Comparison of ENCODE assay signal across 8 mouse cellular contexts in the genomic region with DNA sequence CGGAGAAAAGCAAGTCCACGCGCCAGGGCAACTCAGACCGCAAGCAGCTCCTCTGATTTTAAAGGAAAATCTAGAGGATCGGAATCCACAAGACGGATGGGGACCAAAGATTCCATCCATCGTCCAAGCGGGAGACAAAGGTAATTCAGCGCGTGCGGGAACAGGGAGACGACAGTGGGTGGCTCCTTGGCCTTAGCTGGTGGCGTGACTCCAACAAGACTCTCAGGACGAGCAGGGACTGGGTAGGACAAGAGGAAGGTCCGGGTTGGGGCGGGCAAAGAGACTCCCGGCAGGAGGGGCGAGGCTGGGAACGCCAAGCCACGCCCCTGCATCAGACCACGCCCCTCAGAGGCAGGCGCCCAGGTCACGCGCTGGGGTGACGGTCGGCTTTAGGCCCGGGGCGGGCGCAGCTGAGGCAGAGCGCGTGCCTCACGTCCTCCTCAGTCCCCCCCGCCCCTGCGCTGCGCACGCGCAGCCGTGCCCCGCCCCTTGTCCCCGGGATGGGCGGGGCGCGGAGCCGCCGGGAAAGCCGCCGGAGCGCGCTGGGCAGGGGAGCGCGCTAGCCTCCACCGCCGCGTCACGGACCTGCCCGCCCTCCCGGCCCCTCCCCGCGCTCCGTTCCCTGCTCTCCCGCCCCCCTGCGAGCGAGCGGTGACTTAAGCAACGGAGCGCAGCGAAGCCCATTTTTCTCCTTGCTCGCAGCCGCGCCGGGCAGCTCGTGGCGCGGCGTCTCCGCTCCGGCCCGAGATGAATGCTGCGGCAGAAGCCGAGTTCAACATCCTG. TPM values are rescaled to one million over a fixed set of nuclear protein-coding genes. Genes with fewer than 3 reads are reported as not detected.
DNase-seq lines count a peak whose midpoint lies in the region; ATAC-seq and TF ChIP-seq lines count a peak whose summit lies in the region.

No protein-coding gene starts in this region.

- peak overlapping the region; percentile 63 for H3K4me2 ChIP-seq in hindbrain, embryonic 13.5 days

- peak overlapping the region; percentile 72 for H3K4me3 ChIP-seq in hindbrain, embryonic 13.5 days

- no peak for TF ChIP-seq CTCF in Patski (IDR thresholded peaks at IDR 0.05)

- WGBS in hindbrain, embryonic 13.5 days = under 1% methylated on average over 67 of the region's 80 CpGs

- H3K27me3 ChIP-seq in Patski = no peaks in the 10 kb centered on the region
- H3K27me3 ChIP-seq in hindbrain, embryonic 13.5 days = no peaks in the 10 kb centered on the region

- POLR2A ChIA-PET in Patski (lab: Charles Lee) = interaction anchor here (1.3 to 1.8 kb wide), 2 partner anchors 32 to 180 kb away, joined by 3 to 6 read pairs; no protein-coding TSS in a partner anchor

- DNase-seq in Patski (ENCODE audit: low read depth, low spot score) = peak; percentile 79
- DNase-seq in cerebellum, postnatal 14 days = peak; percentile 99
- peak; percentile 94 to 95 for DNase-seq in frontal cortex, postnatal 14 days (ENCODE audit: low spot score in 2 of 2)
- peak; percentile 87 to 97 for DNase-seq in layer of hippocampus, postnatal 25 days (ENCODE audit: extremely low spot score in 1 of 2, low spot score in 1 of 2)
- peak; percentile 99 for DNase-seq in lung, postnatal 25 days (ENCODE audit: low spot score)
- peak; percentile 98 for DNase-seq in retina, embryonic 14.5 days (ENCODE audit: low spot score)
- peak; percentile 99 for DNase-seq in thymus, postnatal 4 days

- peak overlapping the region; percentile 89 for H3K9ac ChIP-seq in hindbrain, embryonic 13.5 days

- H3K27ac ChIP-seq in hindbrain, embryonic 13.5 days = peak overlapping the region; percentile 98

- in situ Hi-C loops in Patski (cut with MboI; ENCODE audit: low pct_unique_long_range_greater_than_20kb) = no loop called here

- H3K9me3 ChIP-seq in hindbrain, embryonic 13.5 days = no peaks in the 10 kb centered on the region

- H3K36me3 ChIP-seq in hindbrain, embryonic 13.5 days = no peaks in the 10 kb centered on the region; the same call in 1 of the 2 replicates

- CTCF ChIA-PET in Patski (lab: Charles Lee) = interaction anchor here (0.9 to 1.1 kb wide), 2 partner anchors 23 to 112 kb away, joined by 3 read pairs; no protein-coding TSS in a partner anchor

- ATAC-seq in Patski = peak; percentile 92
- ATAC-seq in hindbrain, embryonic 13.5 days (ENCODE audit: low FRiP score) = peak; percentile 96

- H3K4me1 ChIP-seq in hindbrain, embryonic 13.5 days (replicated peaks) = peaks cover 21% of the 10 kb centered on the region

RNA-seq across cellular contexts. Expression of a gene that starts 0.7 kb away (rescaled TPM):
- 76.5 TPM for polyA plus RNA-seq in Patski (2021)
- polyA plus RNA-seq in hindbrain, embryonic 13.5 days (2015; fragmentation: Nextera tagmentation; extraction: Ambion mirVana) = 31.4 and 31.6 TPM in 2 replicates
- total RNA-seq in layer of hippocampus, postnatal 25 days (2021) = 10 to 100 TPM; 42.2 to 45.5 TPM

Comparison
In these comparisons a context has a peak if more than half of its experiments do, and no peak if none do; other contexts are left out.
1. Peak in every context shown above with its lines: DNase-seq, ATAC-seq, H3K4me3 ChIP-seq and H3K27ac ChIP-seq.